Mouse (Mus musculus): ENCODE data around the gene Proser1.

- TF ChIP-seq POLR2AphosphoS2 (IDR thresholded peaks at IDR 0.05; ENCODE audit: insufficient read length, low read depth) (no peak), TCF12 (IDR thresholded peaks at IDR 0.05; ENCODE audit: insufficient read depth, poor library complexity, severe bottlenecking) (no peak), POLR2A (IDR thresholded peaks at IDR 0.05; ENCODE audit: insufficient read length, low read depth) (no peak), SRF (IDR thresholded peaks at IDR 0.05; ENCODE audit: control insufficient read depth, insufficient read length, low read depth) (no peak), MYOD1 (IDR thresholded peaks at IDR 0.05; ENCODE audit: control insufficient read depth in 1 of 3, insufficient read length in 2 of 3, low read depth in 2 of 3) (no peak), CEBPB (IDR thresholded peaks at IDR 0.05; ENCODE audit: insufficient read depth, poor library complexity, severe bottlenecking) (no peak)
These were observed 24.9 kb downstream of the Proser1 start, which contains the start of gene Stoml3 for GRCm38 (mm10) chr3:53488353-53488752.

Measured in myocyte (in vitro differentiated cells).